Mouse (Mus musculus): ENCODE data around the gene Ube2h. TPM values are rescaled to one million over a fixed set of nuclear protein-coding genes. Genes with fewer than 3 reads are reported as not detected.
A peak's percentile ranks its signal among the peaks of the same experiment; 100 is the strongest.
"Not testable (repeated sequence)": the region's sequence is repeated elsewhere in the genome, so short reads cannot be mapped to it uniquely, and the experiment has no call there.

The Ube2h gene
- polyA plus RNA-seq, 1 experiment from 2014 or later: 60.5 TPM

- H3K36me3 ChIP-seq (ENCODE audit: control insufficient read depth, insufficient read depth, low read length): peaks cover 17% of the 10 kb centered on the region; the same call in 1 of the 2 replicates
- H3K4me3 ChIP-seq (ENCODE audit: low read depth, low read length): no peak overlapping the region
- H3K27ac ChIP-seq (ENCODE audit: low read length): no peak overlapping the region
- 96% methylated on average over 1 of the region's 1 CpGs for WGBS
- H3K27me3 ChIP-seq (ENCODE audit: control insufficient read depth, insufficient read depth, low read length): no peaks in the 10 kb centered on the region
- H3K4me2 ChIP-seq (replicated peaks; ENCODE audit: low read depth, low read length): no peak overlapping the region
- no peaks in the 10 kb centered on the region for H3K4me1 ChIP-seq (ENCODE audit: control insufficient read depth, insufficient read depth, low read length)
- no peak overlapping the region for H3K9ac ChIP-seq (replicated peaks; ENCODE audit: low read depth, low read length)
- H3K9me3 ChIP-seq (ENCODE audit: control insufficient read depth, low read depth, low read length): no peaks in the 10 kb centered on the region
- ATAC-seq (ENCODE audit: insufficient number of reproducible peaks, insufficient read depth, low FRiP score, low read depth): no peak
Measured at GRCm38 (mm10) chr6:30222321-30222720, 82.0 kb downstream of the Ube2h start.

DNA sequence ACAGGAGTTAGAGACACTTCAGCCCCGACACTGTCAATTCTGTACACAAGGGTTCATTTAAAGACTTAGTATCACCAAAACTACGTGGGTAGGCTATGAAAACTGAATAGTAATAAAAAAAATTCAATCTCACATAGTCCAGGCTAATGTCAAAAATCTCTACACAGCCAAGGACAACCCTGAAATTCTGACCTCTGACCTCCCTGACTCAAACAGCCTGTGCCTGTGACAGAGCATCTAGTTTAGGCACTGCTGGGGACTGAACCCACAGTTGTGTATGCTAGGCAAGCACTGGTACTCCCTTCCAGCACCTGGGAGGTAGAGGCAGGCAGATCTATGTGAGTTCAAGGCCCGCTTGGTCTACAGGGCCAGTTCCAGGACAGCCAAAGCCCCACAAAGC lies 86.8 kb downstream of the Ube2h start:
- no peak overlapping the region for H3K27ac ChIP-seq (ENCODE audit: low read length)
- WGBS: 90% methylated on average over 3 of the region's 3 CpGs
- no peaks in the 10 kb centered on the region for H3K4me1 ChIP-seq (ENCODE audit: control insufficient read depth, insufficient read depth, low read length)
- no peaks in the 10 kb centered on the region for H3K27me3 ChIP-seq (ENCODE audit: control insufficient read depth, insufficient read depth, low read length)
- no peak overlapping the region for H3K4me2 ChIP-seq (replicated peaks; ENCODE audit: low read depth, low read length)
- ATAC-seq (ENCODE audit: insufficient number of reproducible peaks, insufficient read depth, low FRiP score, low read depth): no peak
- no peak overlapping the region for H3K4me3 ChIP-seq (ENCODE audit: low read depth, low read length)
- no peak overlapping the region for H3K9ac ChIP-seq (replicated peaks; ENCODE audit: low read depth, low read length)
- H3K9me3 ChIP-seq (ENCODE audit: control insufficient read depth, low read depth, low read length): no peaks in the 10 kb centered on the region
- peaks cover 21% of the 10 kb centered on the region; the same call in 1 of the 2 replicates for H3K36me3 ChIP-seq (ENCODE audit: control insufficient read depth, insufficient read depth, low read length)

DNA sequence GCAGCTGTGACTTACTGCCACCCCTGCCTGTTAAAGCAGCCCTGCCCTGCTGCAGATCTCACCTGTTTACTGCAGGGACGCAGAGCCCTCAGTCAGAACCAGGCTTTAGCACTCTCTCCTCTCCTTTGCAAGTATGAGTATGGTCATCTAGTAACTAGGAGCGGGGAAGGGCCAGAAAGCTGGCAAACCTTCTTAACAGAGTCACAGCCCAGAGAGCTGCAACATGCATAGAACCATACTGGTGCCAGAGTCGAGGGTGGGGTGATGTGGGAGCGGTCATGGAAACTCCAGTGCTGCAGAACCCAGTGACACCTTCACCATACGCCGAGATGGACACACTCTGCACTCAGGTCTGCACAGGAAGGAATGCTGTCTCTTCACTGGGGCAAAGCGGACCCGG lies 91.9 kb downstream of the Ube2h start:
- Histone ChIP-seq H3K27me3 (ENCODE audit: control insufficient read depth, insufficient read depth, low read length) (no peaks in the 10 kb centered on the region), H3K9ac (replicated peaks; ENCODE audit: low read depth, low read length) (no peak overlapping the region), H3K27ac (ENCODE audit: low read length) (no peak overlapping the region), H3K4me2 (replicated peaks; ENCODE audit: low read depth, low read length) (no peak overlapping the region), H3K4me3 (ENCODE audit: low read depth, low read length) (no peak overlapping the region), H3K9me3 (ENCODE audit: control insufficient read depth, low read depth, low read length) (no peaks in the 10 kb centered on the region), H3K36me3 (ENCODE audit: control insufficient read depth, insufficient read depth, low read length) (peaks cover 4% of the 10 kb centered on the region; the same call in 1 of the 2 replicates), H3K4me1 (ENCODE audit: control insufficient read depth, insufficient read depth, low read length) (no peaks in the 10 kb centered on the region)
- WGBS: 88% methylated on average over 8 of the region's 8 CpGs
- no peak for ATAC-seq (ENCODE audit: insufficient number of reproducible peaks, insufficient read depth, low FRiP score, low read depth)

GRCm38 (mm10) chr6:30211641-30212455 lies 92.5 kb downstream of the Ube2h start:
- Histone ChIP-seq H3K9me3 (ENCODE audit: control insufficient read depth, low read depth, low read length) (no peaks in the 10 kb centered on the region), H3K36me3 (ENCODE audit: control insufficient read depth, insufficient read depth, low read length) (peaks cover 4% of the 10 kb centered on the region; the same call in 1 of the 2 replicates), H3K9ac (replicated peaks; ENCODE audit: low read depth, low read length) (no peak overlapping the region), H3K27me3 (ENCODE audit: control insufficient read depth, insufficient read depth, low read length) (no peaks in the 10 kb centered on the region), H3K4me1 (ENCODE audit: control insufficient read depth, insufficient read depth, low read length) (no peaks in the 10 kb centered on the region), H3K4me3 (ENCODE audit: low read depth, low read length) (no peak overlapping the region), H3K27ac (ENCODE audit: low read length) (no peak overlapping the region), H3K4me2 (replicated peaks; ENCODE audit: low read depth, low read length) (no peak overlapping the region)
- no peak for ATAC-seq (ENCODE audit: insufficient number of reproducible peaks, insufficient read depth, low FRiP score, low read depth)
- 74% methylated on average over 16 of the region's 16 CpGs for WGBS

DNA sequence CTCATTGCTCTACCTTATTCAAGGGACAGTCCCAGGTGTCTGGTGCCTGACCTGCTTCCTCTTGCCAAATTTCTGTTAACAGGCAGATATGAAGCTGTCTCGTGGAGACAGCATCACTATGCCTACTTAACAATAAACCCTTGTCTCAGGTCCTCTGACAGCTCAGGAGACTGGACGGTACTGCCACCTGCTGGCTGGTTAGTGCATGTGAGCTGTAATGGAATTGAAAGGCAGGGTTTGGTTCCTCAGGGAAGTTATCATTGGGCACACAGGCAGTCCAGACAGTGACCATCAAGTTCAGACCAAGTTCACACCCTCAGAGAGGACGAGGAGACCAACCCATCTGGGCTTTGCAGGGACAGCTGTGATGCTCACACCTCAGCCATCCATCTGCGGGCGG lies 93.6 kb downstream of the Ube2h start:
- WGBS: 39% methylated on average over 5 of the region's 5 CpGs
- no peak overlapping the region for H3K4me2 ChIP-seq (replicated peaks; ENCODE audit: low read depth, low read length)
- H3K9me3 ChIP-seq (ENCODE audit: control insufficient read depth, low read depth, low read length): no peaks in the 10 kb centered on the region
- H3K36me3 ChIP-seq (ENCODE audit: control insufficient read depth, insufficient read depth, low read length): peaks cover 4% of the 10 kb centered on the region; the same call in 1 of the 2 replicates
- peaks cover 2% of the 10 kb centered on the region; the same call in 1 of the 2 replicates for H3K4me1 ChIP-seq (ENCODE audit: control insufficient read depth, insufficient read depth, low read length)
- H3K9ac ChIP-seq (replicated peaks; ENCODE audit: low read depth, low read length): no peak overlapping the region
- H3K27ac ChIP-seq (ENCODE audit: low read length): no peak overlapping the region
- no peak for ATAC-seq (ENCODE audit: insufficient number of reproducible peaks, insufficient read depth, low FRiP score, low read depth)
- no peak overlapping the region for H3K4me3 ChIP-seq (ENCODE audit: low read depth, low read length)
- H3K27me3 ChIP-seq (ENCODE audit: control insufficient read depth, insufficient read depth, low read length): no peaks in the 10 kb centered on the region

DNA sequence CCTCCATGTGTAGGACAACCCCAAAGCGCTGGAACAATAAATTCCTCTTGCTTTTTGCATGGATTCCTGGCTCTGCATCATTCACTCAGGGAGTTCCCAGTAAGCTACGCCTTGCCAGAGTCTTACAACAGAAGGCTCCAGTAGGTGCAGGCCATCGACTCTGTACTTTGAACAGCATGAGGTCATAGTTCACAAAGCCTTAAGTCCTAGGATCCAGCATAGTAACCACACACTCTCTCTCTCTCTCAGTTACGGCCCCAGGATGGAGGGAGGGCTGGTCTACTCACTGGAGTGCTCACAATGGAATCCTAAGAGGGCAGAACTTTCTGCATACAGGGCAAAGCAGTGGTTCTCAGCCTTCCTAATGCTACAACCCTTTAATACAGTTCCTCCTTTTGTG lies 95.5 kb downstream of the Ube2h start:
- Histone ChIP-seq H3K4me1 (ENCODE audit: control insufficient read depth, insufficient read depth, low read length) (peaks cover 5% of the 10 kb centered on the region; the same call in 1 of the 2 replicates), H3K36me3 (ENCODE audit: control insufficient read depth, insufficient read depth, low read length) (no peaks in the 10 kb centered on the region; the same call in 1 of the 2 replicates), H3K9ac (replicated peaks; ENCODE audit: low read depth, low read length) (no peak overlapping the region), H3K27me3 (ENCODE audit: control insufficient read depth, insufficient read depth, low read length) (no peaks in the 10 kb centered on the region), H3K9me3 (ENCODE audit: control insufficient read depth, low read depth, low read length) (no peaks in the 10 kb centered on the region), H3K4me3 (ENCODE audit: low read depth, low read length) (no peak overlapping the region), H3K4me2 (replicated peaks; ENCODE audit: low read depth, low read length) (no peak overlapping the region), H3K27ac (ENCODE audit: low read length) (no peak overlapping the region)
- 54% methylated on average over 4 of the region's 4 CpGs for WGBS
- no peak for ATAC-seq (ENCODE audit: insufficient number of reproducible peaks, insufficient read depth, low FRiP score, low read depth)

GRCm38 (mm10) chr6:30205587-30206202 lies 98.6 kb downstream of the Ube2h start:
- Histone ChIP-seq H3K9ac (replicated peaks; ENCODE audit: low read depth, low read length) (no peak overlapping the region), H3K4me2 (replicated peaks; ENCODE audit: low read depth, low read length) (peak overlapping the region; percentile 48), H3K36me3 (ENCODE audit: control insufficient read depth, insufficient read depth, low read length) (no peaks in the 10 kb centered on the region), H3K27ac (ENCODE audit: low read length) (no peak overlapping the region), H3K4me1 (ENCODE audit: control insufficient read depth, insufficient read depth, low read length) (peaks cover 5% of the 10 kb centered on the region; the same call in 1 of the 2 replicates), H3K9me3 (ENCODE audit: control insufficient read depth, low read depth, low read length) (no peaks in the 10 kb centered on the region), H3K4me3 (ENCODE audit: low read depth, low read length) (peak overlapping the region; percentile 8; the same call in 1 of the 2 replicates), H3K27me3 (ENCODE audit: control insufficient read depth, insufficient read depth, low read length) (no peaks in the 10 kb centered on the region)
- WGBS: 5% methylated on average over 30 of the region's 30 CpGs
- ATAC-seq (ENCODE audit: insufficient number of reproducible peaks, insufficient read depth, low FRiP score, low read depth): peak; percentile 83

GRCm38 (mm10) chr6:30205180-30205538 lies 99.2 kb downstream of the Ube2h start:
- not testable (repeated sequence) for ATAC-seq (ENCODE audit: insufficient number of reproducible peaks, insufficient read depth, low FRiP score, low read depth); H3K27ac ChIP-seq (ENCODE audit: low read length); H3K9me3 ChIP-seq (ENCODE audit: control insufficient read depth, low read depth, low read length); H3K4me1 ChIP-seq (ENCODE audit: control insufficient read depth, insufficient read depth, low read length); H3K4me3 ChIP-seq (ENCODE audit: low read depth, low read length); H3K27me3 ChIP-seq (ENCODE audit: control insufficient read depth, insufficient read depth, low read length); H3K9ac ChIP-seq (replicated peaks; ENCODE audit: low read depth, low read length); H3K36me3 ChIP-seq (ENCODE audit: control insufficient read depth, insufficient read depth, low read length)
- 81% methylated on average over 5 of the region's 6 CpGs for WGBS
- peak overlapping the region; percentile 48; the same call in 1 of the 2 replicates for H3K4me2 ChIP-seq (replicated peaks; ENCODE audit: low read depth, low read length)
